Mouse (Mus musculus) lung, postnatal 25 days (tissue): Measurements from ENCODE around the gene Vcl.
A peak's percentile ranks its signal among the peaks of the same experiment; 100 is the strongest.

ENCODE experiments used
- DNase-seq: peaks from one replicate; pipeline ENCODE4 v3.0.0; 2022; ENCODE audit warnings: low spot score

The Vcl gene

DNA sequence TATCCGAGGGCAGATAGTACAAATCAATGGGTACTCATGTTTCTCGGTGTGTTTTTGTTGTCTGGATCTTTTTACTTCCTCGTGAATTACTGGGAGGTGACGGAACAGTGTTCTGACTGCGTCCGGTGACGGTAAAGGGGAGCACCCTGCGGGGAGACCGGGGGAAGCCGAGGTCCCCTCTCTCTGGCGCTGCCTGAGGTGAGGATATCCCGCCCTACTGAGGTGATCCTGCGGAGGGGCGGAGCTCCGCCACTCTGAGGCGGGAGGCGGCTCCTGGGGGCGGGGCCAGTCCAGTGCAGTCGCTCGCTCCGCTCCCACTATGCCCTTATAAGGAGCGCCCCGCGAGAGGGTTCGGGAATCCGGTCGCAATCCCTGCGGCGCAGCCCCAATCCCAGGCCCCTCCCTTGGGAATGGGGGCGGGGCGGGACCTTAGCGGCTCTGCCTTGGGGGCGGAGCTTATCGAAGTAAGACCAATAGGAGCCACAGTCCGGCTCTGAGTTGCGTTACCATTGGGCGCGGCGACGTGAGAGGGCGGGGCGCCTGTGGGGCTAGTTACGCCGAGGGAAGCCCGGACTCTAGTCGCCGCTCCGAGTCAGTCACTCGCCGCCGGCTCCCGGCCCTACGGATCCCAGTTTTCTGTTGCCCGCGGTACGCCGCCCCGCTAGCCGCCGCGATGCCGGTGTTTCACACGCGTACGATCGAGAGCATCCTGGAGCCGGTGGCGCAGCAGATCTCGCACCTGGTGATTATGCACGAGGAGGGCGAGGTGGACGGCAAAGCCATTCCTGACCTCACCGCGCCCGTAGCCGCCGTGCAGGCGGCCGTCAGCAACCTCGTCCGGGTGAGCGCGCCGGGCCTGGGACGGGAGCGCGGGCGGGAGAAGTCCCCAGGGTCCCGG lies at the start of gene Vcl:
Gene Vcl (plus strand): TSS at position 551 of the 898 bp plus-strand sequence.
- peak; percentile 99 for DNase-seq

DNA sequence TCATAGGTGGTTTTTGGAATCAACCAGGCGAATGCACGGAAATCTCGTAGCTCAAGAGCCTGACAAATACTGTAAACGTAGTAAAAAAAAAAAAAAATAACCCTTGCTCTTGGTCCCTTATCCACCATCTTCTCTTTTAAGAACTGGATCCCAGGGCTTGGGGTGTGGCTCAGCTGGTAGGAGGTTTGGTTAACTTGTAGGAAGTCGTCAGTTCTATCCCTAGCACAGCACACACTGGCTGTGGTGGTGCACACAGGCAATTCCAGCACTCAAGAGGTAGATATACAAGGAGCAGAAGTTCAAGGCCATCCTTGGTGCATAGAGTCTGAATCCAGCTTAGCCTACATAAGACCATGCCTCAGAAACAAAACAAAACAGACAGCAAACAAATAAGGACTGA lies 44.5 kb upstream of the Vcl start:
- no peak for DNase-seq

DNA sequence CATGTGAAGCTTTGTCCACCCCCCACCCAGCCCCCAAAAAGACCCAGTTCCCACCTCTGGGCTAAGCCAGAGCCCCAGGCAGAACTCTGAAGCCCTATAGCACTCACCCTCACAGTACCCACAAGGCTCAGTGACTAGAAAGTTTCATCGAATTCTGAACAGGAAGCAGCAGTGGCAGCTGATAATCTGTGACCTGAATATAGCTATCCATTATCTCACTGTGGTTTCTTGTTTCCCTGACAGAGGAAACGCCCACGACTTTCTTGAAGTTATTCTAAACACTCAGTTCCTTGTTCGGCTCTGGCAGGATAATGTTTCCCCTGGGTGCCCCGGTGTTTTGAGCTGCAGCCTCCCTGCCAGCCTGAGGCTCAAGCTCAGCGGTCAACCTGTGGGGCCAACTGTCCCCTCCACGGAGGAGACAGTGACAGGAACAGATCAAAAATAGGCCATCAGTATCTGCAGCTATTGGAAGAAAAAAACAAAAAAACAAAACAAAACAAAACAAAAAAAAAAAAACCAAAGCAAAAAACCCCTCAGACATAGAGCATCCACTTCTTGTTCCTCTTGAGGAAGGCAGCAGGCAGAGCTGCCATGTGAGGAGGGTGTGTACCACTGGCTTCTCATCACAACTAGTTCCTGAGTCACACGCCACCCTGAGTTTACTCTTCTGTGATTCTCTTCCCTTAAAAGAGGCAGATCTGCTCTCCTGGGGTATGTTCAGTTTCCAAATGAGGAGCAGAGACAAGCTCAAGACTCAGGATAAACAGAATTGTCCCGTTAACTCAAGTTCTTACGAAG lies 43.9 kb upstream of the Vcl start:
- DNase-seq: peak; percentile 85

DNA sequence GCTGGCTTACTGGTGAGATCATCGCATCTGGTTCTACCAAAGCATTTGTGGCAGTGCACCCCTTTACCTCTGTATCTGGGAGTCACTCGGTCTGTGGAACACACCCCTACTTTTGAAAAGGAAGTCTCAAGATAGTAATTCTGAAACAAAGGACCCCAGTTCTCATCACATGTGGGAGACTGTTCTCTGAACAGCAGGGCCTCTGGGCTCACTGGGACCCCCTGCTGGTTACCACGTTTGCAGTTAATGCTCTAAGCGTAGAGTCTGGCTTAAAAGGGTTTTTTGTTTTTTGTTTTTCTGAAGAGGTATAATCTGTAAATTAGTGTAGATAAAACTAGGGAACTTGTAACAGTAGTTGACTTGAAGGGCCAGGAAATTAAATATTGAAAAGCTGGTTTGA lies 42.9 kb upstream of the Vcl start:
- DNase-seq: peak; percentile 57

DNA sequence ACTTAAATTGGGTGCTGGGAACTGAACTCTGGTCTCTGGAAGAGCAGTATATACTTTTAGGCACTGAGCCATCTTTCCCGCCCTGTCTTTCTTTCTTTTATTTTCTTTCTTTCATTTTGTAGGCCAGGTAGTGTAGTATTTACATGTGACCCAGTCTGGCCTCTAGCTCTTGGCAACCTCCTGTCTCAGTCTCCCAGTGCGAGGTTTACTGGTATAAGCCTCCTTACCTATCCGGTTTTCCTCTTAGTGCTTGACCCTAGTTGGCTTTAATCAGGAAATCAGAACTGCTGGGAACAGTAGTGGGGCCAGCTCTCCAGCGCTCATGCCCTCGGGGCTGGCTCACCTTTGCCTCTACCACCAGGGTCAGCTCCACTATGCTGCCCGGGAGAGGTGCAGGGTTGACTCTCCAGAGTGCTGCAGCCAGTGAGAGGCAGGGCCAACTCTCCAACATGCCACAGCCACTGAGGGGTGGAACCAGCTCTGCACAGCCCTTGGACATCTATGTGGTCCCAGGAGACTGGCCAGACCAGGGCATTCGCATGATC lies 41.6 kb upstream of the Vcl start:
- DNase-seq: no peak

DNA sequence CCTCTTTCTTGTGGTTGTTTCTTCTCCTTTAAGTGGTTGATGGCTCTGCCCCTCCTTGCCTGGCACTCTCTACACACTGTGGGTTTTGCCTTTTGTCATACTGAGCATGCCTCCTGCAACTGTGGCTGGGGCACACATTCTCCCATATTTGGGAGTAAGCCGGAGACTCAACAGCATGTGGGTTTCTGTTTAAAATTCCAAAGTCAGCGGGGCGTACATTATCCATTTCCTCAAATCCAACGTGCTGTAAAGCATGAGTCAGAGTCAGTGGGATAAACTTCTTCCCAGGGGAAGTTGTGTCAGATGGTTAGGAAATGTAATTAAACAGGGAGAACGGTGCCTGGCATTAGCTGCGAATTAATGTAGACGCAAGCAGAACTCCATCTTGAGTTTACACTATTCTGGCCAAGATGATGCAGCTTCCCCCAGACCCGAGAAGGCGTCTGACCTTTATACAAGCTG lies 37.2 kb upstream of the Vcl start:
- DNase-seq: peak; percentile 69

DNA sequence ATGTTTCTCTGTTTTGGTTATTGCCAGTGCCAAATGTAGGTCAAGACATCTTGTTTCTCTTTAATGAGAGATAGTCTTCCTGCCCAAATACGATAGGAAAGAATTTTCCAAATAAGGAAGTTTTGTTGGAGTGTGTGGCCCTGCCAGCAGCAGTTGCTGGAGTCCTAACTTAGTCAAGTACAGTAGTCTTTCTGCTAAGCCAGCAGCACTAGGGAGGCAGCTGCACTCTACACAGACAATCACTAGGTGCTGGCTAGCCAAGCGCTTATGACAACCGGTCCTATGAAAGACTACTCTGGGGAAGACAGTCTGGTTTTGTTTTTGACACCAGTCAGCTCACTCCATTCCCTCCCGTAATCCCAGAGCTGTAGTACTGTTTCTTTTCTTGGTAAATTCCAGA lies 35.4 kb upstream of the Vcl start:
- DNase-seq: peak; percentile 19

DNA sequence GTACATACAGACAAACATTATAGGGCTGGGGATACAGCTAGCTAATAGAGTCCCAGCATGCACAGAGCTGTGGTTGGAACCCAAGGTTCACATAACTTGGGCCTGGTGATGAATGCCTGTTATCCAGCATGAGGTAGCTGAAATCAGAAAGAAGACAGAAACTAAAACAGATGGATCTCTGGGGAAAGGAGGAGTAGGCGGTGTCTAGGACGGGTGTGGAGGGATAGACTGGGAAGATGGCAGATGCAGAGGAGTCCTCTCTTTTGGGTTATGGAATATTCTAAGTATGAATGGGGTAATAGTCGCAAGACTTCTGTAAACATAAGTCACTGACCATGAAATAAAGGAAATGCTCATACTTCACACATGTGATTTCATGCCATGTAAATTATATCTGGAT lies 27.9 kb upstream of the Vcl start:
- no peak for DNase-seq

DNA sequence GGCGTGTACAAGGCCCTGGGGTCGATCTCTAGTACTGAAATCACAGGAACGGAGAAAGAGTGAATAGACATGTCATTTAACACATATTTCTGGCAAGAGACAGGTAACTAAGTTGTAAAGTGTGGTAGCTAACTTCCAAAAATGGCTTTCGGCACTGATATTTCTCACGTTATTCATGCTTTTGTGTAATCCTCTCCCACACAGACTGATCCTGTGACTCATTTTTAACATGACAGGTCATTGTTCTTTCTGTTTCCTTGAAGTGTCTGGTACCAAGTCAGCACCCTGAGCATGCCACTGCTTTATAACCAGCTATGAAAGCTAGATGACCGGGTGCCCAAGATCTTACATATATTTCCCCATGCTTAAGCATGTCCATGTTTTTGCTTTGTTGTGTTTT lies 26.1 kb upstream of the Vcl start:
- no peak for DNase-seq

DNA sequence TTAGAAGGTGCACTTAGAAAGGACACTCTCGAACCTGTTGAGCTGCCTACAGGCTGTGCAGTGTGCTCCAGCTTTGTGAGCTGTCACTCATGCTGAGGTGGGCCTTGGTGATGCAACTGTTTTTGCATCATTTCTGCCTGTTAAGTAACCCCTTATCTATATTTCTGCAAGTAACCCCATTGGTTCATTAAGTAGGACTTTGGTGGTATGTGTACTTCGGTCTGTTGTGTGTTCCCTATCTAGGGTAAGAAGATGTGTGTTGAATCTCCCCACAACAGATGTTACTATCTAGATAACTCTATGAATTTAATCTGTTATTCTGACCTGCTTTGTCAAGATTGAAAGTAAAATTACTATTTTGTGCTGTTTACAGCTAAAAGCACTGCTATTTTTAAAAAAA lies 17.4 kb upstream of the Vcl start:
- DNase-seq: no peak

DNA sequence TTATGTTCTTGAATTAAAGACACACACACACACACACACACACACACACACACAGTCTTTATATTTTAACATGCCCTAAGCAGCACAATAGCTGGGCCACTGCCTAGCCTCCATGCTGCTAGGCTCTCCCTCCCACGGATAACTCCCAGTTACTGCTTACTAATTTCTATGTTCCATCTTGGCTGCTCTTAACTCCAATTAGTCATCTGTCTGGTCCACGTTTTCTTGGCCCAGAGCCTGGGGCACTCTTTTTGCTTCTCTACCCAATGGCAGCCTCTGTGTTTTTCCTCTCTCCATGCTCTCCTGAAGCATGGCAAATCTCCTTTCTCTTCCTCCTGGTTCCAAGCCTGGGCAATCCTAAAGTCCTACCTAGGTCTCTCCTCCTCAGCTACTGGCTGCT lies 14.8 kb upstream of the Vcl start:
- DNase-seq: no peak

DNA sequence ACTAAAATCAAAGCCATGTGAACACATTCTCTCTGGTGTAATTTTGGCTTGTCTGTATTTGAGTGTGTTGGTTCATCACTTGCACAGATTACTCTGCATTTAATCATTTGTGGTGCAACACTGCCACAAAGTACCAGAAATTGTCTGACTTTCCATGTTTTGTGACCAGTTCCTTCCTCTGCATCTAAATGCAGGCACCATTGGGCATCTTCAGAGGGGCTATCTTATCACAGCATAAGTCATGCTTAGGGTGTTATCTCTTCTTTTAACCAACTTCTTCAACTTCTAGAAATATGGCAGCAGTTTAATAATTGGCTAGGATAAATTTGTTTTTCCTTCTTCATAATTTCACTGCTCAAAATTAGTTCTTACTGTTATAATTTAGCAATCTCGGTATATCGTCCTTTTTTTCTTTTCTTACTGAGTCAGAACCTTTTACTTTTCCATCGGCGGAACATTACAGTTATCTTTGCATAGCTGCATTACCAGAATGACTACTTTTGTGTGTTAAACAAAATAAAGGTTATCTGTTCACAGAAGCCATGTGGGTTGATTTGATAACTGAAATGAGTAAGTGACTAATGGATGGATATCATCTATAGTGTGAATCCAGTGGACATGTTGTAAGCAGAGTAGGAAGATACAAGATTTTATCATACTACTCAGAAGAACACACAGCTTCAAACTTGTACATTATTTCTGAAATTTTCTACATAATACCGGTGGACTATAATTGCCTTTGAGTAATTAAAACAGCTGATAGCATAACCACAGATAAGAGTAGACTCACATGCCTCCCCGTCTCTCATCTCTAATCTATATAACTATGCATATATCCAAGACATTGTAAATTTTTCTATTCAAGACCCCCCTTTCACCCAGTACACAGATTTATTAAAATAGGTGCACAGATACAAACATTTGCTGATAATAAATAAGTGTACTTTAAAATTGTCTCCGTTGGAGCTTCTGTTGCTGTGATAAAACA lies 12.3 kb upstream of the Vcl start:
- no peak for DNase-seq

DNA sequence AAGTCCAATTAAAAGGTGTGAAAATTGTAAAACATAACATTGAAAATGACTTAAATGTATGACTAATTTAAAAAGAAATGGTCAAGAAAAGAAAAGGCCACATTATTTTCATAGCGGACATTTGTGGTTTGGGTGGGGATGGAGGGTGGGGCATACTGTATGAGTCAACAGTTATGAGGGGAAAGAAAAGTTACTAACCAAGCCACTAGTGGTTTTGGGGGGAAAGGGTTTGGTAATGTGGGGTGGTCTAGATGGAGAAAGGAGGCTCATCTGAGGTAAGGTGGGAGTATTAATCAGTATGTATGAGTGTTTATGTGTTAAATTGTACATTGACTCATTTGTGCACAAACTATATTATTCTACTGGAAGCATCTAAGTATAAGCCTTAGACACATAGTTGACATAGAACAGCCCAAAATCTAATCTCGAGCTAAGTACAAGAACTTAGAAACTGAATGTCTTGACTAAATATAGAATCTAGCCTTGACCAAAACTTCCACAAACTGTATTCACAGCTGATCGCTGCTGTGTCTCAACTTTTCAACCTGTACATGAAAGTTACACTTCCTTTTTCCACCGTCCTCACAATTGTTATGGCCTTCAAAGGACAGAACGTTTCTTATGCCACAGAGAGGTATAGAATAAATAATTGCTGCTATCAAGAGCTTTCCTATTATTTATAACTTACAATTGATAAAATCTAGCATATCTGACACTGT lies 5.0 kb upstream of the Vcl start:
- peak; percentile 13 for DNase-seq

DNA sequence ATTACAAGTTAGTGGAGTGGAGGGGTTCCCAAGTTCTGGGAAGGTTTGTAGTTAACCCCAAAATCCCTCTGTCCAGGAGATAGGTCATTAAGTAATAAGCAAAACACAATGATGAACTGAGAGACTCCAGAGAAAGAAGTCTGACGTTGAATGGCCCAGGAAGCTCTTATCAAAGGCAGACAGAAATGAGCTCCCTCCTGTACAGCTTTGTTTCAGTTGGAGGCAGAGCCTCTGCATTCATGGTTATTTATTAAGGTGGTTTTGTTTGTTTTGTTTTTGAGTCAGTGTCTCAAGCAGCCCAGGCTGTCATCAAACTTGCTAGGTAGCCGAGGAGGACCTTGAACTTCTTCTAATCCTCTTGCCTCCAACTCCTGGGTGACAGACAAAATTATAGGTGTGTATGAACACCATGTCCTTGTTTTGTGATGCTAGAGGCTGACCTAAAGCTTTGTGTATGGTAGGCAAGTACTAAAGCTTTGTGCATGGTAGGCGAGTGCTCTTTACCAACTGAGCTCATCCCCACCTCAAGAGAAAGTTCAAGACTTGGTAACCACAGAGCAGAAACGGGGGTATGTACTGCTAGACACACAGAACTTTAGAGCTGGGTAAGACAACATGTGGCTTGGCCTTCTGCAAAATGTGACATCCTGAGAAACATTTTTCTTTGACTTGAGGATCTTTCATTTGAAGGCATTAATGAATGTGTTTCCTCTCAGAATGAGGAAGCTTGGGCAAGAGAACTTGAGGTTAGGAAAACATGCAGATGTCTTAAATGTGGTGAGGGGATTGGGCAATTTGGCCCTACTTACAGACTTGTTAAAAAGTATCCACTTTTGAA lies 1.5 kb upstream of the Vcl start:
- DNase-seq: peak; percentile 15

DNA sequence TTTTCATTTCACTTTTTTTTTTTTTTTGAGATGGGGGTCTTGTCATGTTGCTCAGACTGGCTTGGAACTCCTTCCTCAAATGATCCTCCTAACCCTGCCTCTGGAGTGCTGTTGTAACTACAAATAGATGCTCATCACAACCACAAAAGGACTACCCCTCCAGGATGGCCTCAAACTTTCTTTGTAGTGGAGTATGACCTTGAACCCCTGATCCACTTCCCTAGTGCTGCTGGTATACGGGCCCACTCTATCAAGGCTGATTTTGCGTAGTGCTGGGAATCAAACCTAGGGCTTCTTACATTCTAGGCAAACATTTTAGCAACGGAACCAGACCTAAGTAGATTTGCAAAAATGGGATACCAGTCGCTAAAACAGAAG lies 901 bp upstream of the Vcl start:
- no peak for DNase-seq

DNA sequence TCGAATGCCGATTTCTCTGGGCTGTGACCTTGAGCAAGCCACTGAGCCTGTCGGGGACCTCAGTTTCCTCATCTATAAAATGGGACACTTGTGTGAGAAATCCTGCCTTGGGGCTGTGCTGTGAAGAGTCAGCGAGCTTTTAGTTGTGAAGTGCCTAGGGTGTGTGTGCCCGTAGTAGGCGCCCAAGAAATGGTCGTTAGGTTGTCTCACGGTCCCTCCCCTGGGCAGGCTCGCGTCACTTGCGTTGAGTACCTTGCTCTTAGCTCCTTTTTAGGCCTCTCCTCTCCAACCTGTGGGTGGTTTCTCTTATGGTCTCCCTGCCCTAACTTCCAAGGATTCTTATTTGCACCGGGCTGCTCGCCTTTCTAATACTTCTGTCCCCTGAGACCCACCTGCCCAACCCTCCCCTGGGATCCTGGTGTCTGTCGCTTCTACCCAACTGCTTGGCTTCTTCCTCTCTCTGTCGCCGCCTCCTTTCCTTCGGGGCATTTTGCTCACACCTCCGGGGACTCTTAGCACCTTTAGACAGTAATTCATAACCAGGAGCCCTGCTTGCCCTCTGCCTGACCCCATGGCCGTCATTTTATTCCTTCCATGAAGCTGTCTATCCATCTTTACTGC lies 726 bp downstream of the Vcl start:
- peak; percentile 58 for DNase-seq

DNA sequence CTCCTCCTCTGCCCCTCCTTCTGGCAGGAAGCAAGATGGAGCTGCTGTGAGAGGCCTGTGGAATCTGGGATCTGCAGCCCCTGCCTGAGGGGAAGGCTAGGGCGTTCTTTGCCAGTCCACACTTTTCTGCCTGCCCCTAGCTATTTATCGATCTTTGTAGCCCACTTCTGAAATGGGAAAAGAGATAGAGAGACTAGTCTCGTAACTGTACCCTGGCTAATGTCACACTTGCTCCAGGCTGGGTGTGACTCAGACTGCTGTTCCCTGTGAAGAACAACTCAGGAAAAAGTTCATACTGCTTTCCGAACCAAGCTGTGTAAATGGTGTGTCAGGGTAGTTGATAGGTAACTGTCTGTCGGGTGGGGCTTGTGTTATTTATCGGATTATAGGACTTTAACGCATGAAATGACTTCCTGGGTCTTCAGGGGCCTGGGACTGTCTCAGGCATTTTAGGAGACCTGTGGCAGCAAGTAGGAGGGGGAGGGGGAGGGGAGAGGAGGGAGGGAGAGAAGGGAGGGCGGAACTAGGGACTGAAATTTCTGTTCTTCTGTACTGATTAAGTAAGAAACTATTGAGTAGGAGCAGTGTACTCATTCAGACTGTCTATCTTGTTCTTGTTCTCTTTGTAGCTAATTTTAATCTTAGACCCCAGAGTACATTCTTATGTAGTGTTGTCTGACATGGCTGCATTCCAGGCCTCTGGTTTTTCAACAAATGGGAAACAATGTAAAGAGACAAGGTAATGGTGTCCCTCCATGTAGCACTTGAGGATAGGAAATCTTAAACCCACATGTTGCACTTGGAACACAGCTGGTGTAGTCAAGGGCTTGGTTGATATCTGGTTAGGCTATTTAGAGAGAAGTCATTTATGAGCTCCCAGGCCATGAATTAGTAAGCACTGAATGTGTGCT lies 1.5 kb downstream of the Vcl start:
- DNase-seq: no peak

DNA sequence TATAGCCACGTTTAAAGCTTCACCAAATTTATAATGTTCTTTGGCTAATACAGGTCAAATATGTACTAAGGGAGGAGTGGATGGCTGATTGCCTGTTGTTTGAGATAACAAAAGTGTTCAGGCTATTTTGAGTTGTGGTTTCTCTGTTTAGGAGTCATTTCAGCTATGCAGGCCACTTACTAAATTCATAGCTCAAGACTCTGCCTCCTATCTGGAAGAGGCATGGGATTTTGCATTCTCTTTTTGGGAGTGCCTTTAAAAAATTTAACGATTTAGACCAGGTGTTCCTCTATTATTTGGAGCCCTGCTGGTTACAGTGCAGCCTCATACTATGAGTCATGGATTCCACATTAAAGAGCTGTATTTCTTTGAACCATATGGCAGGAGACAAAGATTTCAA lies 9.2 kb downstream of the Vcl start:
- DNase-seq: peak; percentile 57

DNA sequence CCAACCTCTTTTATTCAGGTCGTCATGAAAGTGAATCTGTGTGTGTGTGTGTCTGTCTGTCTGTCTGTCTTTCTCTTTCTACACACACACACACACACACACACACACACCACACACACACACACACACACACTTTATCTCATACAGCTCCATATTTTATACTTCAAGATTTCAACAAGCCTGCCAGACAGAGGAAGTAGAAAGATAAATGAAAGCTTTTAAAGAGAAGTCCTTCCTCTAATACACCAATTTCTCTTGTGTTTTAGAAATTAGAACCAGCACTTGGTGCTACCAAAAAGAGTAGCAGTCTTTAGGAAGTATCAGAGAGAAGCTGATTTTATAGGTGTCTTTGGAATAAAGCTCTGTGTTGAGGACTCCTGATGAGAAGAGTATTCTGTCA lies 9.7 kb downstream of the Vcl start:
- no peak for DNase-seq
